Mouse (Mus musculus): ENCODE measurements around the gene Psme1. TPM values are rescaled to one million over a fixed set of nuclear protein-coding genes. Genes with fewer than 3 reads are reported as not detected.

Psme1 gene
- polyA plus RNA-seq, 1 experiment: 382 TPM

- H3K27ac ChIP-seq (ENCODE audit: insufficient read depth, low read depth, low read length): no peak overlapping the region
- peaks cover 21% of the 10 kb centered on the region for H3K4me1 ChIP-seq (ENCODE audit: control insufficient read depth, insufficient read depth, low read length)
- TF ChIP-seq POLR2A (IDR thresholded peaks at IDR 0.05; ENCODE audit: borderline replicate concordance, low read depth, low read length) (no peak), CTCF (IDR thresholded peaks at IDR 0.05; ENCODE audit: low read depth, low read length) (no peak)
These were observed 2.8 kb downstream of the Psme1 start for GRCm38 (mm10) chr14:55580731-55581130.

GRCm38 (mm10) chr14:55581981-55582681 lies 4.2 kb downstream of the Psme1 start:
- TF ChIP-seq POLR2A (IDR thresholded peaks at IDR 0.05; ENCODE audit: borderline replicate concordance, low read depth, low read length) (no peak), CTCF (IDR thresholded peaks at IDR 0.05; ENCODE audit: low read depth, low read length) (peak; percentile 56)
- Histone ChIP-seq H3K4me1 (ENCODE audit: control insufficient read depth, insufficient read depth, low read length) (peaks cover 24% of the 10 kb centered on the region), H3K4me3 (ENCODE audit: insufficient read depth, low read length) (no peak overlapping the region), H3K27ac (ENCODE audit: insufficient read depth, low read depth, low read length) (no peak overlapping the region)

More at GRCm38 (mm10) chr14:55580731-55581130, 2.8 kb downstream of the Psme1 start:
- H3K4me3 ChIP-seq (ENCODE audit: insufficient read depth, low read length): no peak overlapping the region

GRCm38 (mm10) chr14:55584303-55584701 lies 6.4 kb downstream of the Psme1 start:
- Histone ChIP-seq H3K4me3 (ENCODE audit: insufficient read depth, low read length) (peak overlapping the region; percentile 79), H3K27ac (ENCODE audit: insufficient read depth, low read depth, low read length) (no peak overlapping the region), H3K4me1 (ENCODE audit: control insufficient read depth, insufficient read depth, low read length) (peaks cover 20% of the 10 kb centered on the region)
- TF ChIP-seq CTCF (IDR thresholded peaks at IDR 0.05; ENCODE audit: low read depth, low read length) (no peak), POLR2A (IDR thresholded peaks at IDR 0.05; ENCODE audit: borderline replicate concordance, low read depth, low read length) (no peak)

- peaks cover 18% of the 10 kb centered on the region for H3K4me1 ChIP-seq (ENCODE audit: control insufficient read depth, insufficient read depth, low read length)
- peak within 1 kb of the TSS; percentile 79 for H3K4me3 ChIP-seq (ENCODE audit: insufficient read depth, low read length)
- peak within 1 kb of the TSS; percentile 63 for H3K27ac ChIP-seq (ENCODE audit: insufficient read depth, low read depth, low read length)
- TF ChIP-seq POLR2A (IDR thresholded peaks at IDR 0.05; ENCODE audit: borderline replicate concordance, low read depth, low read length): no peak
- TF ChIP-seq CTCF (IDR thresholded peaks at IDR 0.05; ENCODE audit: low read depth, low read length): no peak
These were observed 7.0 kb downstream of the Psme1 start, which contains the start of gene Emc9 for GRCm38 (mm10) chr14:55584702-55585565. Gene Emc9 (minus strand): TSS chr14:55585302.

GRCm38 (mm10) chr14:55585566-55585960 lies 7.6 kb downstream of the Psme1 start:
- Histone ChIP-seq H3K27ac (ENCODE audit: insufficient read depth, low read depth, low read length) (peak overlapping the region; percentile 63), H3K4me3 (ENCODE audit: insufficient read depth, low read length) (peak overlapping the region; percentile 14; the same call in 1 of the 2 replicates), H3K4me1 (ENCODE audit: control insufficient read depth, insufficient read depth, low read length) (peaks cover 18% of the 10 kb centered on the region)
- TF ChIP-seq POLR2A (IDR thresholded peaks at IDR 0.05; ENCODE audit: borderline replicate concordance, low read depth, low read length) (no peak), CTCF (IDR thresholded peaks at IDR 0.05; ENCODE audit: low read depth, low read length) (no peak)

- TF ChIP-seq CTCF (IDR thresholded peaks at IDR 0.05; ENCODE audit: low read depth, low read length) (no peak), POLR2A (IDR thresholded peaks at IDR 0.05; ENCODE audit: borderline replicate concordance, low read depth, low read length) (no peak)
- H3K4me3 ChIP-seq (ENCODE audit: insufficient read depth, low read length): no peak overlapping the region
- peaks cover 18% of the 10 kb centered on the region for H3K4me1 ChIP-seq (ENCODE audit: control insufficient read depth, insufficient read depth, low read length)
- peak overlapping the region; percentile 63 for H3K27ac ChIP-seq (ENCODE audit: insufficient read depth, low read depth, low read length)
These were observed 8.2 kb downstream of the Psme1 start for GRCm38 (mm10) chr14:55586149-55586548.

GRCm38 (mm10) chr14:55589271-55589670 lies 11.3 kb downstream of the Psme1 start:
- peaks cover 17% of the 10 kb centered on the region for H3K4me1 ChIP-seq (ENCODE audit: control insufficient read depth, insufficient read depth, low read length)
- TF ChIP-seq CTCF (IDR thresholded peaks at IDR 0.05; ENCODE audit: low read depth, low read length): no peak
- no peak for TF ChIP-seq POLR2A (IDR thresholded peaks at IDR 0.05; ENCODE audit: borderline replicate concordance, low read depth, low read length)
- H3K27ac ChIP-seq (ENCODE audit: insufficient read depth, low read depth, low read length): no peak overlapping the region
- no peak overlapping the region for H3K4me3 ChIP-seq (ENCODE audit: insufficient read depth, low read length)

GRCm38 (mm10) chr14:55589771-55590448 lies 12.0 kb downstream of the Psme1 start:
- peak overlapping the region; percentile 76 for H3K4me3 ChIP-seq (ENCODE audit: insufficient read depth, low read length)
- H3K4me1 ChIP-seq (ENCODE audit: control insufficient read depth, insufficient read depth, low read length): peaks cover 13% of the 10 kb centered on the region
- TF ChIP-seq POLR2A (IDR thresholded peaks at IDR 0.05; ENCODE audit: borderline replicate concordance, low read depth, low read length): no peak
- TF ChIP-seq CTCF (IDR thresholded peaks at IDR 0.05; ENCODE audit: low read depth, low read length): no peak
- peak overlapping the region; percentile 62 for H3K27ac ChIP-seq (ENCODE audit: insufficient read depth, low read depth, low read length)

- peaks cover 8% of the 10 kb centered on the region for H3K4me1 ChIP-seq (ENCODE audit: control insufficient read depth, insufficient read depth, low read length)
- TF ChIP-seq CTCF (IDR thresholded peaks at IDR 0.05; ENCODE audit: low read depth, low read length) (no peak), POLR2A (IDR thresholded peaks at IDR 0.05; ENCODE audit: borderline replicate concordance, low read depth, low read length) (no peak)
- H3K4me3 ChIP-seq (ENCODE audit: insufficient read depth, low read length): peak within 1 kb of the TSS; percentile 94
- H3K27ac ChIP-seq (ENCODE audit: insufficient read depth, low read depth, low read length): peak within 1 kb of the TSS; percentile 95
These were observed 12.9 kb downstream of the Psme1 start, which contains the start of gene Psme2 for GRCm38 (mm10) chr14:55590748-55591330. Gene Psme2 (minus strand): TSS chr14:55591113.

Data from bone marrow macrophage, adult 2 months (primary cell).